Mouse (Mus musculus) testis, postnatal 10 days (tissue): Measurements from ENCODE around the gene Scaf4.
"Not testable (repeated sequence)": the region's sequence is repeated elsewhere in the genome, so short reads cannot be mapped to it uniquely, and the experiment has no call there.

ENCODE experiments used
- DNase-seq: peaks from one replicate; pipeline ENCODE4 v3.0.0; 2021; ENCODE audit warnings: low spot score

Gene Scaf4

DNA sequence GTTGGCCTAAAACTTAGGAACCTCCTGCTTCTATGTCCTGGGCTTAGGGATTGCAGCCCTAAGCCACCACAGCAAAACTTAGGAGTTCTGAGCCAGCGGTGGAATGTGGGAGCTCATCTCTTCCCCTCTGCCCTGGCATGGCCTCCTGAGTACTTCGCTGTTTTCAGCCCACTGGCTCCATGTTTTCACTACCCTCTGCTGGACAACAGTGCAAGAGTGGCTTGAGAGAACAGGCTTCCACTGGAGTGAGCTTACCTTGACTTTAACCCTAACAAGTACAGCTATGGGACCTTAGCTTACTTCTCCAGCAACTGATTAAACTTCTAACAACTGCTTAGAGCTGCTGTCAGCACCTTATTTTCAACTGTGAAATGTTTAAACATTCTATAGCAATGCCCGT, 49.1 kb downstream of the Scaf4 start:
- DNase-seq: no peak

DNA sequence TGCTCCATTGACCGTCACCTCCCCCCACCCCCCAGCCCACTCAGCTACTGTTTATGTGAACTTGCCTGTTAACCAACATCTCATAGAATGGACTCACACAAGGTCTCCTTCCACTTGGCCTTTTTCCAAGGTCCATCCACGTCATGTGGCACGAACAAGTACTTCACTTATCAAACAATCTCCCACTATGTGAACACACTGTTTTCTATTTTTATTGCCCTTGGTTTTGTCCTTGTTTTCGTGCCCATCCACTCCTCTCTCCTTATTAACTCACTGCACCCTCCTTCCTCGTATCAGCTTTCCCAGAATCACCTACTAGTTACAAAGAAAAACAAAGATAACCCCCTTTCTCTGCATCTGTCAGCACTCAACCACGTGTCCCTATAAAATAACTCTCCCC, 49.7 kb downstream of the Scaf4 start:
- no peak for DNase-seq

GRCm38 (mm10) chr16:90233702-90234101, 50.6 kb downstream of the Scaf4 start:
- no peak for DNase-seq

- no peak for DNase-seq
Measured at GRCm38 (mm10) chr16:90231302-90231701, 53.0 kb downstream of the Scaf4 start.

- DNase-seq: no peak
Measured at GRCm38 (mm10) chr16:90229897-90230296, 54.4 kb downstream of the Scaf4 start.

DNA sequence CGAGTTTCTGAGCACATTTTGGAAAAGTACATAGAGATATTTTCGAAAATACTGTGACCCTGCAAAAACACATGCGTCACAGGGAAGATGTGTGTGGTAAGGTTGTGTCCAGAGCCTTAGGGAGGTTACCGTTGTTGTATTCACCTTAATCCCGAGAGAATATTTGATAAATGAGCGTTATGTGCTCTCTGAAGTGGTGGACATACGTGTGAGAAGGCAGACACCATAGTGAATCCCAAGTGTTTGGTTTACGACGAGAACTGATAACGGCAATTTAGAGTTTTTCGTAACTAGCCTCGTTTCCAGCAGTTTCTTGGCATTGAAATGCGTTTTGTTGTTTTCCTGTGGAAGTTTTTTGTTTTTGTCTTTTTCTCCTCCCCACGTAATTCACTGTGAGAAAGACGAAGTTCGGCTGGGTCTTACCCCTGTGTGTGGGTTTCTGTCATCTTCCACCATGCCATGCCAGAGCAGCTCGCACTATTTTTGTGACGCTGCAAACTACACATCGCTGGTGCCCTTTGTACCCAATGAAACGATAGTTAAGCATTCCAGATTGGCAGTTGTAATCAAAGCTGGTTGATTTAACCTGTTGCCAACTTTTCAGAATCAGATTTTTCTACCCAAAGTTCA, 62.7 kb downstream of the Scaf4 start:
- no peak for DNase-seq

DNA sequence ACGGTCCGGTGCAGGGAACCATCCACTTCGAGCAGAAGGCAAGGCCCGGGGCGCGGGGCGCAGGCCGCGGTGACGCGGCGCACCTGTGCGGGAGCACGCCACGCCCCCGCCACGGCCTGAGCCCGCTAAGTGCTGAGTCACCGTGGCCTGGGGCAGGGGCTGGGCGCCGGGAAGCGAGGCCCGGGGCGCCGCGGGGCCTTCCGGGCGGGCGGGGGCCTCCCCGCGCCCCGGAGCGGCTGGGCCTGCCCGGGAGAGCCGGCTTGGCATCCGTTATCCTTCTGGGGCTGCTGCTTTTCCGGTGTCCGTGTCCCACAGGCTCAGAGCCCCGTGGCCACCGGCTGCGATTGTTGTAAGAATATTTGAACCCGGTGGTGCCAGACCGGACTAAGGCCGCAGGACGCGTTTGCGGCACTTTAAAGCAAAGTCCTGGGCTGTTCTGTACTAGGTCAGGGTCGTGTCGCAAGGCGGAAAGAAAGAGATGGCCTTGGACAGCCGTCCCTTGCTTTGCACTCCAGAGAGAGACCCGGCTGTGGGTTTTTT, 63.3 kb downstream of the Scaf4 start:
- DNase-seq: no peak

GRCm38 (mm10) chr16:90220026-90220891, 64.0 kb downstream of the Scaf4 start, which contains the start of gene Sod1:
Gene Sod1, plus strand, starts transcription at chr16:90220754.
- peak; percentile 99 for DNase-seq

DNA sequence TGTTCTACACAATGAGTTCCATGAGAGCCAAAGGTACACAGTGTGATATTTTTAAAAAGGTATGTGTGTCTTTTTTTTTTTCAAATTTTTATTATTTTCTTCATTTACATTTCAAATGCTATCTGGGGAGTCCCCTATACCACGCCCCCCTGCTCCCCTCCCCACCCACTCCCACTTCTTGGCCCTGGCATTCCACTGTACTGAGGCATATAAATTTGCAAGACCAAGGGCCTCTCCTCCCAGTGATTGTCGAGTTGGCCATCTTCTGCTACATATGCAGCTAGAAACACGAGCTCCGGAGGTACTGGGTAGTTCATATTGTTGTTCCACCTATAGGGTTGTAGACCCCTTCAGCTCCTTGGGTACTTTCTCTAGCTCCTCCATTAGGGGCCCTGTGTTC, 64.9 kb downstream of the Scaf4 start:
- not testable (repeated sequence) for DNase-seq

DNA sequence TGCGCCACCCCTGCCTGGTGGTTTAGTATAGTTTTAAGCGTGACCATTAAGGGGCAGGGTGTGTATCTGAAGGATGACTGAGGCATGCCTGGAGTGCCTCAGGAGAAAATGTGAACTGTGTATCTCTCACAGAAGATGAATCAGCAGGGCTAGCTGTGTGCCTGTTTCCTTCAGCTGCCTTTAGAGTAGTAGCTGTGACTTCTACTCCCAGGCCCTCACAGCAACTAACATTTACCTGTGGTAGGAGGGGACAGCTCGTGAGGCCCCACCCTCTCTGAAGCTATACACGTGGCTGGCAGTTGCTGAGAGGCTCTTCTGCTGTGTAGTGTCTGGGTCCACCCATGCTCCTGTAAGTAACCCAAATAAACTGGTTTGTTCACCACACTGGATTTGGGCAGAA, 66.4 kb downstream of the Scaf4 start:
- DNase-seq: no peak

GRCm38 (mm10) chr16:90217356-90217755, 66.9 kb downstream of the Scaf4 start:
- no peak for DNase-seq

DNA sequence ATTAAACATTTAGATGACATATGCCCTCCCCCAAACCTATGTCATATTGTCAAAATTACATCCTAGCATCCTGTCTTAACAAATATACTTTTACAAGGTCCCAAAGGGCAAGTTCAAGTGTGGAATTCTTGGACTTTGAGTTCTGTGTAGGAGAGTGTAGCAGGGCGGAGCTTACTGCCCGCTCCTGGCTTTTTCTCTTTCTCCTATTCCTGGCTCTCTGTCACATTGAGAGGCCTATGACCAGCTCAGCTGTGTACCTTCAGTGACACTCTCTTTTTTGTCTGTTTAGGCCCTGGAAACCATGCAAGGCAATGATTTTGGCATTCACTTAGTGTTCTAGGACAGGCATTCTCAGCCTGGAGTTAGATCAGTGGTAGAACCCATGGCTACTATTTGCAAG, 67.9 kb downstream of the Scaf4 start:
- DNase-seq: no peak

- DNase-seq: not testable (repeated sequence)
Measured at GRCm38 (mm10) chr16:90215879-90216278, 68.4 kb downstream of the Scaf4 start.

DNA sequence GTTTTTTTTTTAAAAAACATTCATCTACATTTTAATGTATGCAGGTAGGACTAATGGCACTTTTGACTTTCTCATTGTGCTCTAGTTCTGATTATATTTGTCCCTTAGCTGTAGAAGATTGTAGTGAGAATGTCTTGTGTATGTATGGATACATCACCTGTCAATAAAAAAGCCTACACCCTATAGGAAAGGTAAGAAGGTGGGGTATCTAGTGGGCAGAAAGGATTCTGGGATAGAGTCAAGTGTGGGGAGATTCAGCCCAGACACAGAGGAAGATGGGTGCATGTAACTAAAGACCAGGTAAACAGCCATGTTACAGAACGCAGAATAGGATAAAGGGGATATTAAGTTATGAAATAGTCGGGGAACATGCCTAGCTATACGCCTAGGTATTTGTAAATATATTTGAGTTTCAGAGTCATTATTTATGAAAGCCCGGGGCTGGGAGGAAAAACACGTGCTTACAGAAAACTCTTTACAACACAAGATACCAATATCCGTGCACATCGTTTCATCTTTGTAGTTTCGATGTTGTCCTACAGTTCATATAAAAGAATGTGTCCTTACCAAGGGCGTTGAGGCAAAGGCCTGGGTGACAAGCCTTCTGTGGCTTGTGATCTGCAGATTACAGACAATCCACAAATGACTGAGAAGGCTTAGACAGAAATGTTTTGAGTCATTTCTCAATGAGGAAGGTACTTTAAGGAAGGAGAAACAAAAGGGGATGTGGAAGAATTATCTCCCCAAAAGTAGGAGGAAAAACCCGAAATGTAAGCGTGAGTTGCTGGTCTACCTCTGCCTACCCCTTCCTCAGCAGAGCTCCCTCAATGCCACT, 69.4 kb downstream of the Scaf4 start:
- no peak for DNase-seq

- DNase-seq: no peak
Measured at GRCm38 (mm10) chr16:90213477-90214339, 70.6 kb downstream of the Scaf4 start.

DNA sequence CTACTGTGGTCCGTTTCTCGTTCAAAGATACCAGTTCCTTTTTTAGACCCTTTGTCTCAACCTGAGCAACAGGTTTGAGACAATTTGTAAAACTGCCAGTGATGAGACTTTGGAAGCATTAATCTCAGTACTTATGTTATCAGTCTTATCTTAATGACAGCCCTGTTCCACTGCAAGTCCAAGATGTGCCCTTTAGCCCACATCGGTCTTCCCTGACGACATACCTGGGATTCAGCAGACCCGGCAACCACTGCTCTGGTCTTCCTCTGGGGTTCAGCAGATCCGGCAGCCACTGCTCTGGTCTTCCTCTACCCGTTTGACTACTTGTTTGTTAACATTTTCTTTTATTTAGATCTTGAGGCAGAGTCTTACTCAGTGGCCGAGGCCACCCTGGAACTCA, 72.5 kb downstream of the Scaf4 start:
- DNase-seq: no peak

DNA sequence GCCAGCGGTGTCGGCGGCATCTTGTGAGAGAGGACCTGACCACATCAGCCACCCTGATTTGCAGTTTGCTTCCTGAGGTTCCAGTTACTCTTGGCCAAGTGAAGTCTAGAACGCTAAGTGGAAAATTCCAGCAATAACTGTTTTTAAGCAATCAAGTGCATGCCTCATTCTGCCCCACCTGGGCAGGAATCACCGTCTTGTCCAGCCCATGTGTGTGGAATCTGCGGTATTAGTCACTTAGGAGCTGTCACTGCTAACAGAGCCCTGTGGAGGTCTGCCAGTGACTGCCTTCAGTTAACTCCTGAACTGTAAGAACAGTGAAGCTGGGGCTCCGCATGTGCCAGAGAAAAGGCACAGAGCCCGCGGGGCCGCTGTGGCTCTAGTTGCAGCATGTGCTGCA, 73.6 kb downstream of the Scaf4 start:
- DNase-seq: no peak

DNA sequence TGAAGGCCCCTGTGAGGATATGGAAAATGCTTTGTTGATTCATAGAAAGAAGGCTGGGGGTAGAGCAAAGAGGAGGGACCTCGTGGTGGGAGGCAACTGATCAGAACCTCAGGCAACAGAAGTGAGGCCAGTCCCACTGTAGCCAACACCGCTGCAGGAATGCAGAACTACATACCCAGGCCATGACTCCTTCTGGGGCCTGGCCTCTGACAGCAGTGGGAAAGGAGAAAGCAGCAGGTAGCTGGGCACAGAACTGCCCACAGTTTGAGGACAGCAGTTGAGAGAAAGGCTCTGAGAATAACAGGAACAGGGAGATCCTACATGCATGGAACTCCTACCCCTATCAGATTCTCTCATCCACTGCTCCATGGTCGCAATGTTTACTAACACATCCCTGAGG, 75.3 kb downstream of the Scaf4 start:
- DNase-seq: no peak

GRCm38 (mm10) chr16:90204868-90205267, 79.4 kb downstream of the Scaf4 start:
- no peak for DNase-seq

DNA sequence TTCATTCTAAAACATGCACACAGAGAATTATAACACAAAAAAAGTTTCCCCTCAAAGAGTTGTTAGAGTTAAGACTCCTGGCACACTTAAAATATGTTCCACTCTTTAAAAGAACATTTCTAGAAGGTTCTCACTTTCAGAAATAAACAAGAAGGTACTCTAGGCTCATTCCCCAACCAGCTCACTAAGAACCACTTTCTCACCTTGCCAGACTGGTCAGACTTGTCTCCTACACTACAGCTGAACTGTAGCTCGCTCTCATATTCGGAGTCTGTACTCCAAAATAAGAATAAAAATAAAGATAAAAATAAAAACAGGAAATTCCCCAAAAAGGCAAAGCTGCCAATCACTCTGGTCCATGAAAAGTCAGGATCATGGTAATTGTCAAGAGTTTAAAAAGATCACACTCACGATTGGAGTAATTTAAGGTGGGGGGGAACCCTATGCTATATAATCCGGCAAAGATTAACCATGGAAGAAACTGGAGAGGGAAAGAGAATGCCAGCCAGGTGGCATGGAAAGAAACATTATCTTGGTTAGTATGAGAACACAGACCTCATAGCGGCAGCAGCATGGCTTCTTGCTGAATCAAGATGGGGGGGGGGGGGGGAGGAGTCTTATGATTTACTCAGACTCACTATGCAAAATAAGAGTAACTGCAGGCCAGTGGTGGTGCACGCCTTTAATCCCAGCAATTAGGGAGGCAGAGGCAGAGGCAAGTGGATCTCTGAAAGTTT, 80.9 kb downstream of the Scaf4 start:
- no peak for DNase-seq

- no peak for DNase-seq
Measured at GRCm38 (mm10) chr16:90202140-90202539, 82.2 kb downstream of the Scaf4 start.
